Mouse (Mus musculus): ENCODE measurements at regions not wholly inside any gene's neighbourhood (a gene's known extent, or its start where the extent isn't known, plus 50 kb on each side); places are given as distances from the start of the nearest gene placed in this dataset.

DNA sequence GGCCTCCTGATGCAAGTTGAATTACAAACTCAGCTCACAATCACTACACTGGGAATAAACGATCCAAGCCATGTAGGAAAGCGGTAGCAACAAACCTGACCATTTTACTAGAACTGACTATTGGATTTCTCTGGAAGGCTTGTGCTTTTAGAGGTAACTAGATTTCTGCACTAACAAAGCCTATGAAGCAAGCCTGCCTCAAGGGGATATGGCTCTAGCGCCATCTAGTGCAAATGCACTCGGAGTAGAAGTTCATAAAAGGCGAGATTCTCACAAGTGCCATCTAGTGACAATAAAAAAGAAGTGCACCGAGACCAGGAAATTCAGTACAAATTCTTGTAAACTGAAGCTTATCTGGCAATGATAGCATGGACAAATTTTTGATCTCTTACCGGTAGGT is 364.9 kb upstream of the Fmr1 start:
- DNase-seq: peak; percentile 84 to 85

Data from cerebellum, postnatal 14 days (tissue).